12 mouse cellular contexts compared by ENCODE assay signal in the genomic region with DNA sequence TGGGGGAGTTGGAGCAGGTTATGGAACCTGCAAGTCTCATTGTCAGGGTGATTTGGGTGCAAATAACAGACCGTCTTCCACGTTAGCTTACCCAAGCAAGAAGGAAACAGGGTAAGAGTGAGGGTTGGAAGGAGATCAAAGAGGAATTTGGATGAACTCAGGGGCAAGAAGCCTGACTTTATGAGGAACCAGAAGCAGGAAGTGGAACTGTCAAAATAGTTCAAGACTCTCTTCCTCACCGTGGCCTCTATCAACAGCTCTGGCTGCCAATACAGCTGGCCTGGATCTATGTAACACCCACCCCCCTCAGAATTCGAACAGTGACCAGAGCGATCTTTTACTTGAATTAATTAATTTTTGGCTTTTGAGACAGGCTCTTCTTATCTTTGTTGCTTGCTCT. TPM values are rescaled to one million over a fixed set of nuclear protein-coding genes. Genes with fewer than 3 reads are reported as not detected.
DNase-seq lines count a peak whose midpoint lies in the region; ATAC-seq and TF ChIP-seq lines count a peak whose summit lies in the region.
"Had no signal": no experiment of that assay in that cellular context is flagged by ENCODE, and none has a peak within 500 bp of the region (broad histone marks: within the 10 kb centered on the region; RNA-seq: fewer than 3 reads in every experiment).

No protein-coding gene starts in this region.

- TF ChIP-seq POLR2A in bone marrow, adult 2 months (IDR thresholded peaks at IDR 0.05; ENCODE audit: borderline replicate concordance, control insufficient read depth, low read depth, low read length) = no peak

- H3K4me1 ChIP-seq in bone marrow, adult 2 months (ENCODE audit: control insufficient read depth, insufficient read depth, low read length) = peaks cover 4% of the 10 kb centered on the region

- DNase-seq in layer of hippocampus, adult 9-11 months = peak; percentile 42
- DNase-seq in layer of hippocampus, postnatal 36 days = no peak
- no peak for DNase-seq in right cerebral cortex, adult 2 months (ENCODE audit: low spot score in 2 of 2)
- DNase-seq in spleen, postnatal 4 days (ENCODE audit: low spot score in 2 of 2) = no peak
- DNase-seq: adrenal gland, postnatal 14 days; cerebellum, adult 18-20 months; heart, postnatal 36 days; left cerebral cortex, postnatal 4 days had no signal

- TF ChIP-seq CTCF in bone marrow, adult 2 months (IDR thresholded peaks at IDR 0.05; ENCODE audit: control insufficient read depth, insufficient read depth, low read length) = no peak

- peak; percentile 87 for ATAC-seq in granulocyte monocyte progenitor cell, adult 5-6 weeks (replicated peaks; ENCODE audit: poor library complexity, severe bottlenecking)
- ATAC-seq in megakaryocyte, adult 5-6 weeks (ENCODE audit: poor library complexity, severe bottlenecking) = peak; percentile 93

- 12% methylated on average over 5 of the region's 5 CpGs for WGBS in bone marrow, adult 2 months

- H3K27ac ChIP-seq in bone marrow, adult 2 months (ENCODE audit: control insufficient read depth, insufficient read depth, low read depth, low read length, poor library complexity) = peak overlapping the region; percentile 88
- H3K27ac ChIP-seq: layer of hippocampus, adult 2 months had no signal

- H3K4me3 ChIP-seq in bone marrow, adult 2 months (replicated peaks; ENCODE audit: control insufficient read depth, low read depth, low read length) = no peak overlapping the region
- H3K4me3 ChIP-seq: layer of hippocampus, adult 2 months had no signal

RNA-seq across cellular contexts. Expression of gene Eya3, which starts 33.0 kb away (rescaled TPM):
- total RNA-seq in layer of hippocampus, postnatal 36 days (2021) = 10 to 100 TPM; 24.2 to 24.3 TPM
- 15.3 and 22.5 TPM in 2 replicates for polyA plus RNA-seq in bone marrow, adult 2 months (2011; ENCODE audit: insufficient read depth, insufficient read length, low replicate concordance, missing spikeins)
- 37.0 and 42.0 TPM in 2 replicates for total RNA-seq in granulocyte monocyte progenitor cell, adult 5-6 weeks (2014; fragmentation: Nextera tagmentation)
- total RNA-seq in granulocyte monocyte progenitor cell, adult 5-6 weeks (2017) = 37.1 and 38.9 TPM in 2 replicates
- 49.3 and 52.8 TPM in 2 replicates for total RNA-seq in megakaryocyte, adult 5-6 weeks (2015)
- 23.5 and 31.7 TPM in 2 replicates for total RNA-seq in megakaryocyte, adult 5-6 weeks (2017)

RNA-seq across cellular contexts. Expression of gene Ptafr, which starts 41.9 kb away (rescaled TPM):
- total RNA-seq in layer of hippocampus, postnatal 36 days (2021) = 1 to 10 TPM; 1.2 TPM
- polyA plus RNA-seq in bone marrow, adult 2 months (2011; ENCODE audit: insufficient read depth, insufficient read length, low replicate concordance, missing spikeins) = 3.2 and 6.7 TPM in 2 replicates
- total RNA-seq in granulocyte monocyte progenitor cell, adult 5-6 weeks (2014; fragmentation: Nextera tagmentation) = 2.4 TPM in 2 replicates
- total RNA-seq in granulocyte monocyte progenitor cell, adult 5-6 weeks (2017) = 1.2 and 1.4 TPM in 2 replicates
- total RNA-seq in megakaryocyte, adult 5-6 weeks (2015) = 19.6 and 20.6 TPM in 2 replicates
- 38.9 and 40.8 TPM in 2 replicates for total RNA-seq in megakaryocyte, adult 5-6 weeks (2017)

Comparison
In these comparisons a context has a peak if more than half of its experiments do, and no peak if none do; other contexts are left out.
1. RNA of gene Ptafr, which starts 41.9 kb away (total RNA-seq): 19.6 to 40.8 TPM in megakaryocyte, adult 5-6 weeks; 1.2 to 2.4 TPM in granulocyte monocyte progenitor cell, adult 5-6 weeks and 1.2 TPM in layer of hippocampus, postnatal 36 days; every median in the first group is over 4 times any median in the second.